Mouse (Mus musculus): ENCODE measurements around the gene Mndal. TPM values are rescaled to one million over a fixed set of nuclear protein-coding genes. Genes with fewer than 3 reads are reported as not detected.
"Not testable (repeated sequence)": the region's sequence is repeated elsewhere in the genome, so short reads cannot be mapped to it uniquely, and the experiment has no call there.

Gene Mndal
- polyA plus RNA-seq, 1 experiment from 2014 or later: 3.1 TPM

- ATAC-seq: no peak
- Histone ChIP-seq H3K9ac (replicated peaks; ENCODE audit: low read depth, low read length) (no peak overlapping the region), H3K4me2 (ENCODE audit: low read length) (no peak overlapping the region), H3K27ac (ENCODE audit: low read length) (no peak overlapping the region), H3K27me3 (replicated peaks; ENCODE audit: control insufficient read depth, insufficient read depth, low read length) (no peaks in the 10 kb centered on the region), H3K4me1 (replicated peaks; ENCODE audit: control insufficient read depth, insufficient read depth, low read length) (no peaks in the 10 kb centered on the region), H3K4me3 (replicated peaks; ENCODE audit: low read length) (no peak overlapping the region), H3K36me3 (ENCODE audit: control insufficient read depth, insufficient read depth) (no peaks in the 10 kb centered on the region), H3K9me3 (ENCODE audit: control insufficient read depth, low read length) (no peaks in the 10 kb centered on the region)
- WGBS: 89% methylated on average over 1 of the region's 1 CpGs
These were observed 11.3 kb upstream of the Mndal start for GRCm38 (mm10) chr1:173953563-173953962.

GRCm38 (mm10) chr1:173949044-173949443 lies 6.8 kb upstream of the Mndal start:
- WGBS: 91% methylated on average over 2 of the region's 2 CpGs
- not testable (repeated sequence) for H3K36me3 ChIP-seq (ENCODE audit: control insufficient read depth, insufficient read depth); H3K9me3 ChIP-seq (ENCODE audit: control insufficient read depth, low read length); H3K27me3 ChIP-seq (replicated peaks; ENCODE audit: control insufficient read depth, insufficient read depth, low read length); H3K4me1 ChIP-seq (replicated peaks; ENCODE audit: control insufficient read depth, insufficient read depth, low read length); H3K9ac ChIP-seq (replicated peaks; ENCODE audit: low read depth, low read length); ATAC-seq; H3K4me3 ChIP-seq (replicated peaks; ENCODE audit: low read length); H3K4me2 ChIP-seq (ENCODE audit: low read length); H3K27ac ChIP-seq (ENCODE audit: low read length)

DNA sequence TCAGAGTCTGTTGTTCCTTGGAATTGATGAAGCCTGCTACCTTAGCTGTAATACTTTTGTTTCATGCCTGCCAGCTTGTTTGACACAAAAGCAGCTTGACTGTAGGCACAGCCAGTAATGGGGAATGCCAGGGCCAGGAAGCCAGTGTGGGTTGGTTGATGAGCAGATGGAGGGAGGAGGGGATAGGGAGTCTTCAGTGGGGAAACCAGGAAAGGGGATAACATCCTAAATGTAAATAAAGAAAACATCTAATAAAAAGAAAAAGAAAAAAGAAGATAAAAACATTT lies 432 bp upstream of the Mndal start:
- not testable (repeated sequence) for H3K27me3 ChIP-seq (replicated peaks; ENCODE audit: control insufficient read depth, insufficient read depth, low read length); H3K4me1 ChIP-seq (replicated peaks; ENCODE audit: control insufficient read depth, insufficient read depth, low read length); H3K4me3 ChIP-seq (replicated peaks; ENCODE audit: low read length); H3K36me3 ChIP-seq (ENCODE audit: control insufficient read depth, insufficient read depth); H3K9me3 ChIP-seq (ENCODE audit: control insufficient read depth, low read length); H3K27ac ChIP-seq (ENCODE audit: low read length); H3K4me2 ChIP-seq (ENCODE audit: low read length); H3K9ac ChIP-seq (replicated peaks; ENCODE audit: low read depth, low read length)
- peak; percentile 72 for ATAC-seq

DNA sequence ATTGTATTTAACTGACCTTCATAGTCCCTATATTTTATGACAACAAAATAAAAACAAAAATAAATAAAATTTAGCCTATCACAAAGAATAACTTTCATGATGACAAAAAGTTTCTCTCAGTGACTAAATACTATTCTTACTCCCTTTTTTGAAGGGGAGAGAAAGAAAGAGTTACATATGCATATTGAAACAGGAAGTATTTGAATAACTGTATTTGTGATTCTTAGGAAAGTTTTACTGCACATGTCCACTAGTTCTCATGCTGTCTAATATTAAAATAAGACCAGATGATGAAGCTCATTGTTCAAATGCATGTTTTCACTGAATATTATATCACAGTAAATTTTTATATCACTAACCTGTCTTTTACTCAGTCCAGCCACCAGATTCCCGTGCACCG lies 769 bp downstream of the Mndal start:
- H3K36me3 ChIP-seq (ENCODE audit: control insufficient read depth, insufficient read depth); H3K4me2 ChIP-seq (ENCODE audit: low read length); ATAC-seq; H3K4me3 ChIP-seq (replicated peaks; ENCODE audit: low read length); H3K9ac ChIP-seq (replicated peaks; ENCODE audit: low read depth, low read length); H3K4me1 ChIP-seq (replicated peaks; ENCODE audit: control insufficient read depth, insufficient read depth, low read length); H3K27me3 ChIP-seq (replicated peaks; ENCODE audit: control insufficient read depth, insufficient read depth, low read length); H3K27ac ChIP-seq (ENCODE audit: low read length); H3K9me3 ChIP-seq (ENCODE audit: control insufficient read depth, low read length): not testable (repeated sequence)
- WGBS: 92% methylated on average over 2 of the region's 2 CpGs

- WGBS: 68% methylated on average over 2 of the region's 3 CpGs
- not testable (repeated sequence) for H3K9ac ChIP-seq (replicated peaks; ENCODE audit: low read depth, low read length); H3K27ac ChIP-seq (ENCODE audit: low read length); H3K9me3 ChIP-seq (ENCODE audit: control insufficient read depth, low read length); H3K36me3 ChIP-seq (ENCODE audit: control insufficient read depth, insufficient read depth); H3K27me3 ChIP-seq (replicated peaks; ENCODE audit: control insufficient read depth, insufficient read depth, low read length); H3K4me2 ChIP-seq (ENCODE audit: low read length); H3K4me1 ChIP-seq (replicated peaks; ENCODE audit: control insufficient read depth, insufficient read depth, low read length); H3K4me3 ChIP-seq (replicated peaks; ENCODE audit: low read length); ATAC-seq
These were observed 23.0 kb downstream of the Mndal start for GRCm38 (mm10) chr1:173919279-173919678.

- Histone ChIP-seq H3K4me3 (replicated peaks; ENCODE audit: low read length) (no peak overlapping the region), H3K27me3 (replicated peaks; ENCODE audit: control insufficient read depth, insufficient read depth, low read length) (no peaks in the 10 kb centered on the region), H3K4me1 (replicated peaks; ENCODE audit: control insufficient read depth, insufficient read depth, low read length) (no peaks in the 10 kb centered on the region), H3K9me3 (ENCODE audit: control insufficient read depth, low read length) (no peaks in the 10 kb centered on the region), H3K36me3 (ENCODE audit: control insufficient read depth, insufficient read depth) (no peaks in the 10 kb centered on the region), H3K4me2 (ENCODE audit: low read length) (no peak overlapping the region), H3K27ac (ENCODE audit: low read length) (no peak overlapping the region), H3K9ac (replicated peaks; ENCODE audit: low read depth, low read length) (no peak overlapping the region)
- no peak for ATAC-seq
- 91% methylated on average over 2 of the region's 2 CpGs for WGBS
These were observed 27.7 kb downstream of the Mndal start for GRCm38 (mm10) chr1:173914559-173914958.

GRCm38 (mm10) chr1:173913256-173913791 lies 29.0 kb downstream of the Mndal start:
- not testable (repeated sequence) for H3K27me3 ChIP-seq (replicated peaks; ENCODE audit: control insufficient read depth, insufficient read depth, low read length); H3K27ac ChIP-seq (ENCODE audit: low read length); H3K4me1 ChIP-seq (replicated peaks; ENCODE audit: control insufficient read depth, insufficient read depth, low read length); H3K4me3 ChIP-seq (replicated peaks; ENCODE audit: low read length); H3K4me2 ChIP-seq (ENCODE audit: low read length); H3K9ac ChIP-seq (replicated peaks; ENCODE audit: low read depth, low read length); H3K36me3 ChIP-seq (ENCODE audit: control insufficient read depth, insufficient read depth); H3K9me3 ChIP-seq (ENCODE audit: control insufficient read depth, low read length); ATAC-seq

- not testable (repeated sequence) for H3K9me3 ChIP-seq (ENCODE audit: control insufficient read depth, low read length); H3K4me1 ChIP-seq (replicated peaks; ENCODE audit: control insufficient read depth, insufficient read depth, low read length); ATAC-seq; H3K27ac ChIP-seq (ENCODE audit: low read length); H3K36me3 ChIP-seq (ENCODE audit: control insufficient read depth, insufficient read depth); H3K27me3 ChIP-seq (replicated peaks; ENCODE audit: control insufficient read depth, insufficient read depth, low read length); H3K4me2 ChIP-seq (ENCODE audit: low read length); H3K9ac ChIP-seq (replicated peaks; ENCODE audit: low read depth, low read length); H3K4me3 ChIP-seq (replicated peaks; ENCODE audit: low read length)
- WGBS: 89% methylated on average over 6 of the region's 6 CpGs
These were observed 29.6 kb downstream of the Mndal start, which contains the start of gene Ifi211 for GRCm38 (mm10) chr1:173912548-173913255. Gene Ifi211 (minus strand): TSS chr1:173913046.

DNA sequence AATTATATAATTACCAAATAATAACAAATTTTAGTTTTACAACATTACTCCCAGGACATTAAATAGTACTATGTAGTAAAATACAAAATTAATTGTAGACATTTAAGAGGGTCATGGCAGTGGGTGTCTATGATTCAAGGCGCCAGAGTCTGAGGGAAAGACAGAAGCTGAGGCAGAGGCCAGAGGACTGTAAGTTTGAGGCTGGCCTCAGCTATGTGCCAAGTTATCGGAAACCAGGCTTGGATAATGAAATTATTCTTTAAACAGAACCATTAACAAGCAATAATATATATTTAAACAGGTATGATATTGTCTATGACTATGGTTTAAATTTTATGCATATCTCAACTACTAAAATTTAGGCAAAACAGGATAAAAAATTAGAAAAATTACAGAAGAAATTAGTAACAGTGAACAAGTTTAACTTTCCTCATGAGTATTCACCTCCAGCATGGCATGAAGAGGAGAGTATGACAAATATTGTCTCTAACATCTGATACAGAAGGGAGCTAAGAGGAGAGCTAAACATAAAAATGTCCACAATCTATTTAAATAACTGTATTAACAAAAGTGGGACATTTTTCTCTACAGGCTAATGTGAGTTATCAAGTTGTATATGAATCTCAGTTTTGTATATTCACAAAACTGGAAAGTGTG lies 30.4 kb downstream of the Mndal start:
- no peak for ATAC-seq
- no peaks in the 10 kb centered on the region for H3K4me1 ChIP-seq (replicated peaks; ENCODE audit: control insufficient read depth, insufficient read depth, low read length)
- no peaks in the 10 kb centered on the region for H3K27me3 ChIP-seq (replicated peaks; ENCODE audit: control insufficient read depth, insufficient read depth, low read length)
- H3K9ac ChIP-seq (replicated peaks; ENCODE audit: low read depth, low read length): no peak overlapping the region
- H3K4me3 ChIP-seq (replicated peaks; ENCODE audit: low read length): no peak overlapping the region
- no peaks in the 10 kb centered on the region for H3K9me3 ChIP-seq (ENCODE audit: control insufficient read depth, low read length)
- no peak overlapping the region for H3K4me2 ChIP-seq (ENCODE audit: low read length)
- H3K36me3 ChIP-seq (ENCODE audit: control insufficient read depth, insufficient read depth): no peaks in the 10 kb centered on the region
- 94% methylated on average over 2 of the region's 2 CpGs for WGBS
- H3K27ac ChIP-seq (ENCODE audit: low read length): no peak overlapping the region

DNA sequence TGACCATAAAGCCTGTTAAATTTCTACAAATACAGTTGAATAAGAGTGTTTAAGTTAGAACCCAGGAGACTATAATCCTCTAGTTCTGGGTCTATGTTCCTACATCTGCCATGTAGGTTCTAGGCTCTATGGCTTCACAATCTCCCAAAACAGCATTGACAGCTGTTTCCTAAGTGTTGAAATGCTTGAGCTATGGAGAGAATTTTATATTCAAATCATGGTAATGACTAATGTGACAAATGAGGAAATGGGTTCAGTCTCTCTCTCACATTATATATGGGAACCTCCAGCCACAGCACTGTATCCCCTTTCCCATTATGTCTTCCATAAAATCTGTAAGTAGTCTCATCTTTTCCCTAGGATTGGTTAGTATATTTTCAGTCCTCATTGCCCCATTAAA lies 33.9 kb downstream of the Mndal start:
- H3K36me3 ChIP-seq (ENCODE audit: control insufficient read depth, insufficient read depth); ATAC-seq; H3K4me2 ChIP-seq (ENCODE audit: low read length); H3K4me3 ChIP-seq (replicated peaks; ENCODE audit: low read length); H3K9me3 ChIP-seq (ENCODE audit: control insufficient read depth, low read length); H3K9ac ChIP-seq (replicated peaks; ENCODE audit: low read depth, low read length); H3K27ac ChIP-seq (ENCODE audit: low read length); H3K4me1 ChIP-seq (replicated peaks; ENCODE audit: control insufficient read depth, insufficient read depth, low read length); H3K27me3 ChIP-seq (replicated peaks; ENCODE audit: control insufficient read depth, insufficient read depth, low read length): not testable (repeated sequence)
